Mouse (Mus musculus): ENCODE results near the gene Prmt7. TPM values are rescaled to one million over a fixed set of nuclear protein-coding genes. Genes with fewer than 3 reads are reported as not detected.

Gene Prmt7
- 14.2 and 17.0 TPM in 2 replicates for polyA plus RNA-seq (2012; rRNA removed)

- DNase-seq: peak; percentile 96
- H3K4me1 ChIP-seq (ENCODE audit: control insufficient read depth, insufficient read depth, low read length): no peaks in the 10 kb centered on the region; the same call in 1 of the 2 replicates
- TF ChIP-seq CTCF (IDR thresholded peaks at IDR 0.05; ENCODE audit: insufficient read depth, low read length): no peak
- TF ChIP-seq POLR2A (IDR thresholded peaks at IDR 0.05; ENCODE audit: borderline replicate concordance, extremely low read depth, low read depth, low read length): peak; percentile 86; the same call in 1 of the 2 replicates
- peak within 1 kb of the TSS; percentile 89 for H3K4me3 ChIP-seq (replicated peaks; ENCODE audit: extremely low read depth, low read depth, low read length)
- under 1% methylated on average over 52 of the region's 52 CpGs for WGBS
Observed at GRCm38 (mm10) chr8:106210821-106211345, at the start of gene Prmt7, which contains the start of gene Slc7a6os. Gene Prmt7, plus strand, starts transcription at chr8:106210936. Gene Slc7a6os, minus strand, starts transcription at chr8:106210935.

DNA sequence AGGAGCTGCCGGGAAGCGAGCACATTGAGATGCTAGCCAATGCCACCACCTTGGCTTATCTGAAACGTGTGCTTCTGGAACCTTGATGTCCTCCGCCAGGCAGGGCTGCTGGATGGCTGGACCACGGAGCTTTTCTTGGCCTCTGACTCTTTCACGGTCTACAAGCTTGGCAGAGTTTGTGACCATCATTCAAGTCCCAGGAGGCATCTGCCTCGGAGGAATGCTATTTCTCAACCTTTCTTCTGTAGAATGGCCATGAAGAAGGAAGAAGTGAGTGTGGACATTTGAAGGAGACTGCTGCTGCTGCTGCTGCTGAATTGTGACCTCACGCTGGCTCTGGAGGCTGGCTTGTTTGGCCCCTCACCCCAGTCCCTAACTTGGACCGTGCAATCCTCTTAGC lies 47.5 kb upstream of the Prmt7 start:
- WGBS: 82% methylated on average over 9 of the region's 9 CpGs
- DNase-seq: no peak
- Histone ChIP-seq H3K4me1 (ENCODE audit: control insufficient read depth, insufficient read depth, low read length) (peaks cover 2% of the 10 kb centered on the region; the same call in 1 of the 2 replicates), H3K4me3 (replicated peaks; ENCODE audit: extremely low read depth, low read depth, low read length) (no peak overlapping the region)
- TF ChIP-seq CTCF (IDR thresholded peaks at IDR 0.05; ENCODE audit: insufficient read depth, low read length) (no peak), POLR2A (IDR thresholded peaks at IDR 0.05; ENCODE audit: borderline replicate concordance, extremely low read depth, low read depth, low read length) (no peak)

GRCm38 (mm10) chr8:106165460-106165859 lies 45.3 kb upstream of the Prmt7 start:
- DNase-seq: peak; percentile 75
- TF ChIP-seq CTCF (IDR thresholded peaks at IDR 0.05; ENCODE audit: insufficient read depth, low read length): peak; percentile 74
- no peak for TF ChIP-seq POLR2A (IDR thresholded peaks at IDR 0.05; ENCODE audit: borderline replicate concordance, extremely low read depth, low read depth, low read length)
- WGBS: 38% methylated on average over 4 of the region's 4 CpGs

GRCm38 (mm10) chr8:106168356-106169016 lies 42.2 kb upstream of the Prmt7 start, which contains the start of gene Slc7a6:
Gene Slc7a6, plus strand, starts transcription at chr8:106168857.
- peak; percentile 87 for DNase-seq

More at GRCm38 (mm10) chr8:106165460-106165859, 45.3 kb upstream of the Prmt7 start:
- H3K4me3 ChIP-seq (replicated peaks; ENCODE audit: extremely low read depth, low read depth, low read length): no peak overlapping the region
- peaks cover 4% of the 10 kb centered on the region; the same call in 1 of the 2 replicates for H3K4me1 ChIP-seq (ENCODE audit: control insufficient read depth, insufficient read depth, low read length)

GRCm38 (mm10) chr8:106169017-106169933 lies 41.5 kb upstream of the Prmt7 start:
- peak; percentile 52 for DNase-seq
- Histone ChIP-seq H3K4me3 (replicated peaks; ENCODE audit: extremely low read depth, low read depth, low read length) (peak overlapping the region; percentile 96), H3K4me1 (ENCODE audit: control insufficient read depth, insufficient read depth, low read length) (peaks cover 4% of the 10 kb centered on the region; the same call in 1 of the 2 replicates)
- under 1% methylated on average over 54 of the region's 54 CpGs for WGBS
- no peak for TF ChIP-seq CTCF (IDR thresholded peaks at IDR 0.05; ENCODE audit: insufficient read depth, low read length)
- no peak; the same call in 1 of the 2 replicates for TF ChIP-seq POLR2A (IDR thresholded peaks at IDR 0.05; ENCODE audit: borderline replicate concordance, extremely low read depth, low read depth, low read length)

More at GRCm38 (mm10) chr8:106168356-106169016, 42.2 kb upstream of the Prmt7 start, which contains the start of gene Slc7a6:
- Histone ChIP-seq H3K4me1 (ENCODE audit: control insufficient read depth, insufficient read depth, low read length) (peaks cover 4% of the 10 kb centered on the region; the same call in 1 of the 2 replicates), H3K4me3 (replicated peaks; ENCODE audit: extremely low read depth, low read depth, low read length) (peak within 1 kb of the TSS; percentile 96)
- under 1% methylated on average over 59 of the region's 59 CpGs for WGBS
- TF ChIP-seq POLR2A (IDR thresholded peaks at IDR 0.05; ENCODE audit: borderline replicate concordance, extremely low read depth, low read depth, low read length): peak; percentile 48; the same call in 1 of the 2 replicates
- no peak for TF ChIP-seq CTCF (IDR thresholded peaks at IDR 0.05; ENCODE audit: insufficient read depth, low read length)

- no peak for TF ChIP-seq CTCF (IDR thresholded peaks at IDR 0.05; ENCODE audit: insufficient read depth, low read length)
- TF ChIP-seq POLR2A (IDR thresholded peaks at IDR 0.05; ENCODE audit: borderline replicate concordance, extremely low read depth, low read depth, low read length): no peak
- WGBS: 12% methylated on average over 6 of the region's 6 CpGs
- Histone ChIP-seq H3K4me1 (ENCODE audit: control insufficient read depth, insufficient read depth, low read length) (peaks cover 4% of the 10 kb centered on the region; the same call in 1 of the 2 replicates), H3K4me3 (replicated peaks; ENCODE audit: extremely low read depth, low read depth, low read length) (no peak overlapping the region)
- DNase-seq: no peak
Observed at GRCm38 (mm10) chr8:106169934-106170480, 40.7 kb upstream of the Prmt7 start.

GRCm38 (mm10) chr8:106173566-106173965 lies 37.2 kb upstream of the Prmt7 start:
- no peaks in the 10 kb centered on the region; the same call in none of the 2 replicates for H3K4me1 ChIP-seq (ENCODE audit: control insufficient read depth, insufficient read depth, low read length)
- 80% methylated on average over 3 of the region's 3 CpGs for WGBS
- H3K4me3 ChIP-seq (replicated peaks; ENCODE audit: extremely low read depth, low read depth, low read length): no peak overlapping the region
- TF ChIP-seq POLR2A (IDR thresholded peaks at IDR 0.05; ENCODE audit: borderline replicate concordance, extremely low read depth, low read depth, low read length): no peak
- no peak for TF ChIP-seq CTCF (IDR thresholded peaks at IDR 0.05; ENCODE audit: insufficient read depth, low read length)
- DNase-seq: no peak

GRCm38 (mm10) chr8:106176891-106177290 lies 33.8 kb upstream of the Prmt7 start:
- H3K4me1 ChIP-seq (ENCODE audit: control insufficient read depth, insufficient read depth, low read length): no peaks in the 10 kb centered on the region; the same call in none of the 2 replicates
- DNase-seq: no peak
- H3K4me3 ChIP-seq (replicated peaks; ENCODE audit: extremely low read depth, low read depth, low read length): no peak overlapping the region
- 35% methylated on average over 1 of the region's 1 CpGs for WGBS
- TF ChIP-seq CTCF (IDR thresholded peaks at IDR 0.05; ENCODE audit: insufficient read depth, low read length) (no peak), POLR2A (IDR thresholded peaks at IDR 0.05; ENCODE audit: borderline replicate concordance, extremely low read depth, low read depth, low read length) (no peak)
